Mouse (Mus musculus) R1 (cell line): ENCODE measurements around the gene Il1r1.

Experiments
- DNase-seq: peaks from one replicate; pipeline ENCODE4 v3.0.0-alpha.2; 2018; ENCODE audit warnings: low read depth, low spot score

The Il1r1 gene

DNA sequence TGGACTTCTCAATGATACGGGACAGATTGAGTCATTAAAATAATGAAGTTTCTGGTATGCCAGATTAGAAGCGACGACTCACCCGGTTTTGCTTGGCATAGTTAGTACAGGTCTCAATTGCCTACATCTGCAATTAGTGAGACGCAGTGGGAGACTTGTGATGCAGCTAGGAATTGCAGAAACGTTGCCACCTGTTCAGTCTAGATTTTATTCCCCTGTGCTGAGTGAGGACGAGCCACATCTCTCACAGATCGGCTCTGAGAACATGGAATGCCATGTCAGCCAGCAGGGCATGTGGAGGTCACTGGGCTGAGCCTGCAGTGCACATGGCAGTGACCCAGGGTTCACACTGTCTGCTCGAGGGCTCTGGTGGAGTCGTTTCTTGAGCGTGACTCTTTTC, 137.9 kb downstream of the Il1r1 start:
- no peak for DNase-seq
